Mouse (Mus musculus) liver, postnatal 0 days (tissue): Measurements from ENCODE around the gene Gm1553. TPM values are rescaled to one million over a fixed set of nuclear protein-coding genes. Genes with fewer than 3 reads are reported as not detected.

Experiments
- ATAC-seq: fragments of 200-750 bp; cut with Nextera tagmentation; 2 replicates; pipeline ENCODE4 v1.8.0; 2017; ENCODE audit warnings: mild to moderate bottlenecking, moderate library complexity
- DNase-seq: peaks from one replicate; pipeline ENCODE4 v3.0.0-alpha.2; 2016
- H3K27ac ChIP-seq: fragments of 300-500 bp; sonication (generic); 2 replicates; pipeline ENCODE4 v1.5.1; 2014; ENCODE audit warnings: antibody characterized with exemption, moderate library complexity, mild to moderate bottlenecking, low read depth
- H3K27me3 ChIP-seq: fragments of 300-500 bp; sonication (generic); 2 replicates; pipeline ENCODE4 v1.6.1; 2014; ENCODE audit warnings: low read length, control low read depth, mixed read lengths; ENCODE audit not compliant: insufficient read depth
- H3K36me3 ChIP-seq: fragments of 300-500 bp; sonication (generic); replicated peaks from 2 replicates; pipeline ENCODE4 v1.6.1; 2014; ENCODE audit warnings: mild to moderate bottlenecking, control low read depth, low read length, moderate library complexity, mixed read lengths; ENCODE audit not compliant: insufficient read depth
- H3K4me1 ChIP-seq: fragments of 300-500 bp; sonication (generic); 2 replicates; pipeline ENCODE4 v1.6.1; 2014; ENCODE audit warnings: antibody characterized with exemption, mild to moderate bottlenecking, control low read depth; ENCODE audit not compliant: insufficient read depth
- H3K4me2 ChIP-seq: fragments of 300-500 bp; sonication (generic); 2 replicates; pipeline ENCODE4 v1.6.1; 2014; ENCODE audit warnings: low read depth, mild to moderate bottlenecking, low read length, moderate library complexity, mixed read lengths
- H3K4me3 ChIP-seq: fragments of 300-500 bp; sonication (generic); 2 replicates; pipeline ENCODE4 v1.5.1; 2014; ENCODE audit warnings: low read depth, low read length
- H3K9ac ChIP-seq: fragments of 300-500 bp; sonication (generic); replicated peaks from 2 replicates; pipeline ENCODE4 v1.6.1; 2014; ENCODE audit warnings: mild to moderate bottlenecking, moderate library complexity
- H3K9me3 ChIP-seq: fragments of 300-500 bp; sonication (generic); 2 replicates; pipeline ENCODE4 v1.6.1; 2016; ENCODE audit warnings: mild to moderate bottlenecking, control low read depth, low read length, mixed read lengths
- CTCF ChIP-seq: sonication (generic); IDR thresholded peaks from 2 replicates; pipeline ENCODE4 v1.5.1; 2016; ENCODE audit warnings: antibody characterized with exemption, low read depth
- EP300 ChIP-seq: IDR thresholded peaks from 2 replicates; pipeline ENCODE4 v1.6.1; 2016; ENCODE audit warnings: antibody characterized with exemption, low read depth, mild to moderate bottlenecking
- WGBS: fragments of 180-500 bp; shearing (Covaris S2); extraction: QIAGEN DNeasy Blood & Tissue Kit; methylation state at CpG from one replicate; pipeline ENCODE4 v1.1.7; 2014; ENCODE audit not compliant: insufficient replicate concordance; 5-methylcytosine and 5-hydroxymethylcytosine counted together
- polyA plus RNA-seq: library from polyadenylated mRNA; unstranded; fragments of >200 nt; fragmentation: Nextera tagmentation; extraction: Ambion mirVana; gene quantifications from 2 replicates; pipeline ENCODE4 v1.2.1, GENCODE M21; 2015

Gm1553 gene
- polyA plus RNA-seq, result not detected in 2 replicates

- ATAC-seq (no peak), DNase-seq (no peak)
- no peak within 1 kb of the TSS for H3K27ac ChIP-seq
- no peak within 1 kb of the TSS for H3K9ac ChIP-seq
- TF ChIP-seq CTCF (no peak), EP300 (no peak)
- H3K4me1 ChIP-seq, result no peaks in the 10 kb centered on the region
- no peak within 1 kb of the TSS for H3K4me3 ChIP-seq
- no peaks in the 10 kb centered on the region for H3K36me3 ChIP-seq
- 68% methylated on average over 2 of the region's 2 CpGs for WGBS
- H3K27me3 ChIP-seq, result no peaks in the 10 kb centered on the region
- no peak within 1 kb of the TSS for H3K4me2 ChIP-seq
- no peaks in the 10 kb centered on the region for H3K9me3 ChIP-seq
Measured at GRCm38 (mm10) chr10:82492518-82492917, at the start of gene Gm1553. Gene Gm1553 (minus strand): TSS chr10:82492618.

Other genes starting within 250 kb of the Gm1553 start
- not detected in 2 replicates for gene 4932415D10Rik, start 176.0 kb downstream of the Gm1553 start, polyA plus RNA-seq
- 0.72 and 1.1 TPM in 2 replicates for gene Gm4924, start 138.4 kb downstream of the Gm1553 start, polyA plus RNA-seq
- gene 1190007I07Rik, start 130.6 kb upstream of the Gm1553 start, polyA plus RNA-seq, result 31.4 and 39.7 TPM in 2 replicates
- 20.8 and 22.3 TPM in 2 replicates for gene Tdg, start 137.2 kb upstream of the Gm1553 start, polyA plus RNA-seq
- gene Glt8d2, start 198.0 kb upstream of the Gm1553 start, polyA plus RNA-seq, result 0.12 and 0.25 TPM in 2 replicates
- 9.3 and 11.9 TPM in 2 replicates for gene Hcfc2, start 203.5 kb upstream of the Gm1553 start, polyA plus RNA-seq